Mouse (Mus musculus) liver, embryonic 18 days (tissue): Measurements from ENCODE around the gene Olfr802. TPM values are rescaled to one million over a fixed set of nuclear protein-coding genes. Genes with fewer than 3 reads are reported as not detected.

Experiments
- polyA plus RNA-seq: library from polyadenylated mRNA; depleted of rRNA; stranded (reverse); fragments of >200 nt; gene quantifications from 2 replicates; pipeline ENCODE4 v1.2.3, GENCODE M21; 2012; rRNA removed

The Olfr802 gene
- polyA plus RNA-seq: not detected in 2 replicates

DNA sequence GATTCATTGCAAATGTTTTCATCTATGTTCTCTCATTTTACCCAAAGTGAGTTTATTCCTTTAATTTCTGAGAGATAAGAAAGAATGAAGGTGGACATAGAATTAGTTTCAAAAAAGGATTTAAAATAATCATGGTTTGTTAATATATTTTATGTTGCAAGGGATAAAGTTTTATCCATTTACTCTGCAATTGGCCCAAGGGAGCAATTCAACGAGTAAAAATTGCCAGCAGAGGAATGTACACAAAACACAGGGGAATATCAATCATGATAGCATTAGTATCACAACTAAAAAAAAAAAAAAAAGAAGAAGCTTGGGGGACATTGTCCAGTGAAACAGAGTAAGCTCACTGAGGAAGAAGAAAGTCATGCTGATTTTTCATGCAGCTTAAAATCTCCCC, at the start of gene Olfr802:
Gene Olfr802 (minus strand): TSS at position 101 of the 400 bp plus-strand sequence.

DNA sequence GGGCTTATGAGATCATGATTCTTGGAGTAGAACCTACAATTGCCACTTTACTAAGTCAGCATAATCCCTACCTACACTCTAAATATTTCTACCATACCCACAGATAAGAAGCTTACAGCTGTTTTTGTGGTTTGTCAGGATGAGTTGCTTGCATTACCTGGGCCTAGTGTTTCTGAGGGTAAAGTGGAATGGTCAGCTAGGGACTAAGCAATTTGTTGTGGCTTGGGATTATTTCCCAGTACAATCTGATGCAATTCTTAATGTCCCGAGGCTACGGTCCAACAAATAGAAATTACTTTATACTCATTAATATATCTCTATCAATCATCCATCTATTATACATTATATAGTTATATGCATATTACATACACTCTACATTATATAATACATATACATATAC, 41.3 kb upstream of the Olfr802 start, which contains the start of gene Olfr805:
Gene Olfr805 (minus strand): TSS at position 101 of the 400 bp plus-strand sequence.

DNA sequence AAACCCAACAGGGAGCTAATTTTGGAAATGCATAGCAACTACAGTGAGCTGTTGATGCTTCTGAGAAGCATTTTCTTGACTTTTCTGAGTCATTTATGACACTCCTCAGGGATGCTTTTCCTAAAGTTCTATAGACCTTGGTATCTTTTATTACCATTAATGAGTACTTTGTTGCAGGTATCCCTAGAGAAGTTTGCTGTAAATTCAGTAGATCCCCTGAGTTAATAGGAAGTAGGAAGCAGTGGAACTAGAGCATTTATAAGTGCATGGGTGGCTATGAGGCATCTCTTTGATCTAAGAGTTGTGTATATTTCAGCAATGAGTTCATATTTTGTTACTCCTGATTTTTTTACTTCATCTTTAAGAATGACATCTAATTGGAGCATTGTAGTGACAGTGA, 14.9 kb upstream of the Olfr802 start, which contains the start of gene Olfr804:
Gene Olfr804 (plus strand): TSS at position 301 of the 400 bp plus-strand sequence.

DNA sequence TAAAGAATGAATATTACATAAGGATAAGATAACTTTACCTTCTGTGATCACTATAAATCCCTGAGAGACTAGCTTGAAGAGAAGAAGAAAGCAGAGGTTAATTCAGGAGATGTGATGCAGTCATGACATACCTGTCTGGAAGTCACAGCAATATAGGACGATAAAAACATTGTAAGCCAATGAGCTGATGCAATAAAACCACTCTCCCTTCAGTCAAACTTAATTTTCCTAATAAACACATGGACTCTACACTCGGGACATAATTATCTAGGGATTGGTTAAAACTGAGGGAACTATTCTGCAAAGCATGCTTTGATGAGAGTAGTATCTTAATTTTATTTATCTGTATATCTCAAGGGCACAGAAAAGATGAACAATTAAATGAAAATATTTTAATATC, 6.2 kb upstream of the Olfr802 start, which contains the start of gene Olfr803:
Gene Olfr803 (minus strand): TSS at position 101 of the 400 bp plus-strand sequence.

DNA sequence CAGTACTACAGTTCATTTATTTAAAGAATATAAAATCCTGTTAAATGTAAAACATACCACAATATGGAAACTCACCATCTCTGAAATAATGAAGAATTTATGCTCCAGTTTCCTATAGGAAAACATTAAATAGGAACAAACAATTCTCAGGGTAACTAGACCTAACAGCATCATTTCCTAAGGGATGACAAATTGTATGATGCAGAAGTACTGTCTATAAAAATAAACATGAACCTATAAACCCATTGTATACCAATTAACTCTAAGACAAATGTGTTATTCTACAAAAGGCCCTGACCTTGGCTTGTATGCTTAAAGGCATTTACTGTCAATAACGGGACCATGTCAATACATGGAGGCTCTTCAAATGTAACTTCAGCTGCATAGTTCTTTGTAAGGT, 14.2 kb downstream of the Olfr802 start, which contains the start of gene Olfr801:
Gene Olfr801 (minus strand): TSS at position 101 of the 400 bp plus-strand sequence.

DNA sequence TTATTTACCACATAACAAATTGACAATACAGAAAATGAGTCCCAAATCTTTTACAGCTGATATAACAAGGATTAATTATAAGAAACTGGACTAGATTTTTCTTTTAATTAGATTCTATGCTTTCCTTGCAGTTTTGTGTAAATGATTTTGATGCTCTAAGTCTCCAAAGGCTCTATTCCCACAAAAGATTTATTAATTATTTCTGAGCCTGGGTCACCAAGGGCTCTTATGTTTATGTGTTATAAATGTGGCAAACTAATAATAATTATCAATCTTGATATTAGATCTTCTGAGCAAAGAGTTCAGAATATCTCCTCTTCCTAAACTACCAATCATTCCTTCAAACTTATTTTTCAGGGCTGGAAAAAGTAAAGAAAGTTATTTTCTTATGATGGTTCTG, 30.6 kb downstream of the Olfr802 start, which contains the start of gene Olfr800:
Gene Olfr800 (plus strand): TSS at position 301 of the 400 bp plus-strand sequence.

DNA sequence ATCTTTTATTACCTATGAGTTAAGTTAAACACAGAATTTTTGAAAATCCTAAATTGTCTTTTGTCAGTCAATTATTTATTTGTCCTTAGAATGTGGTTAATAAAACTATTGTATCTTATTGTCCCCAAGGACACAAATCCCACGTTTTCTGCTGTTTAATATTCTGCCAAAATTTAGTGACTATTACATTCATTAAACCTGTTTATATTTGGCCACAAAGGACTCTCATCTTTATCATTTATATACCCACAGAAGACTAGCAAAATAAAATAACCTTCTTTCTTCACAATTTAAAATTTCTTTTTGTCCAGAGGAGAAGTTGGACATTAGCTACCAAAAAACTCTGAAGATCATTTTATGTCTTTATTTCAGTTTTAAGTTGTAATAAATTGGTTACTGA, 50.8 kb downstream of the Olfr802 start, which contains the start of gene Olfr799:
Gene Olfr799 (plus strand): TSS at position 301 of the 400 bp plus-strand sequence.

DNA sequence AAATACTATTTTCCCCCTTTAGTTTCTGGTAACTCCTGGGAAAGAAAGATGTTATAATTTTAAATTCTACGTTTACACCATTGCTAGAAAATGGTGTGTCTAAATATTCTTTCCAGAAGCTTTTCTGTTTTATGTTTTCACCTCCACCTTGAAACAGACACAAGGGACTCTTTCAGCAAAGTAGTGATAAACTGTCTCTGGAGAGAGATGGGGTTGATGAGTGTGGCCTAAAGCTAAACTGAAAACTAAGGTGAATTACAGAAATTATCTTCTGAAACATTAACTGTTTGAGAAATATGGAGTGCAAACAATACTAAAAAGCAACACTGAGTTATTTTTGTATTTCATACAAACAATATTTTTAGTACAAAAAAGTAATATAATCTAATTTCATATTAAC, 60.1 kb downstream of the Olfr802 start, which contains the start of gene Olfr798:
Gene Olfr798 (minus strand): TSS at position 101 of the 400 bp plus-strand sequence.

Other genes with a start within 250 kb of the Olfr802 start
- gene Olfr787, start 226.3 kb downstream of the Olfr802 start, polyA plus RNA-seq: not detected in 2 replicates
- gene Olfr788, start 217.2 kb downstream of the Olfr802 start, polyA plus RNA-seq: not detected in 2 replicates
- not detected in 2 replicates for gene Olfr789, start 203.4 kb downstream of the Olfr802 start, polyA plus RNA-seq
- not detected in 2 replicates for gene Olfr790, start 189.7 kb downstream of the Olfr802 start, polyA plus RNA-seq
- gene Olfr791, start 166.4 kb downstream of the Olfr802 start, polyA plus RNA-seq: 0.04 TPM in 1 of 2 replicates, not detected in the other
- gene Olfr792, start 149.0 kb downstream of the Olfr802 start, polyA plus RNA-seq: not detected in 2 replicates
- gene Olfr794, start 120.5 kb downstream of the Olfr802 start, polyA plus RNA-seq: not detected in 2 replicates
- gene Olfr796, start 75.6 kb downstream of the Olfr802 start, polyA plus RNA-seq: not detected in 2 replicates
- not detected in 2 replicates for gene Olfr798, start 60.2 kb downstream of the Olfr802 start, polyA plus RNA-seq
- gene Olfr799, start 50.7 kb downstream of the Olfr802 start, polyA plus RNA-seq: not detected in 2 replicates
- not detected in 2 replicates for gene Olfr800, start 30.5 kb downstream of the Olfr802 start, polyA plus RNA-seq
- not detected in 2 replicates for gene Olfr801, start 14.3 kb downstream of the Olfr802 start, polyA plus RNA-seq
- not detected in 2 replicates for gene Olfr803, start 6.1 kb upstream of the Olfr802 start, polyA plus RNA-seq
- not detected in 2 replicates for gene Olfr804, start 15.0 kb upstream of the Olfr802 start, polyA plus RNA-seq
- gene Olfr805, start 41.2 kb upstream of the Olfr802 start, polyA plus RNA-seq: not detected in 2 replicates
- gene Olfr806, start 53.8 kb upstream of the Olfr802 start, polyA plus RNA-seq: not detected in 2 replicates
- gene Olfr807, start 69.6 kb upstream of the Olfr802 start, polyA plus RNA-seq: not detected in 2 replicates
- not detected in 2 replicates for gene Olfr808, start 77.3 kb upstream of the Olfr802 start, polyA plus RNA-seq
- not detected in 2 replicates for gene Olfr809, start 86.5 kb upstream of the Olfr802 start, polyA plus RNA-seq
- not detected in 2 replicates for gene Olfr810, start 106.7 kb upstream of the Olfr802 start, polyA plus RNA-seq
- gene Olfr811, start 116.2 kb upstream of the Olfr802 start, polyA plus RNA-seq: not detected in 2 replicates
- not detected in 2 replicates for gene Olfr812, start 157.9 kb upstream of the Olfr802 start, polyA plus RNA-seq
- not detected in 2 replicates for gene Olfr813, start 167.2 kb upstream of the Olfr802 start, polyA plus RNA-seq
- gene Olfr814, start 191.7 kb upstream of the Olfr802 start, polyA plus RNA-seq: not detected in 2 replicates
- not detected in 2 replicates for gene Olfr815, start 217.7 kb upstream of the Olfr802 start, polyA plus RNA-seq
- gene Olfr816, start 227.4 kb upstream of the Olfr802 start, polyA plus RNA-seq: not detected in 2 replicates